Mouse (Mus musculus): ENCODE results near the gene Camk2d.

Gene Camk2d

DNA sequence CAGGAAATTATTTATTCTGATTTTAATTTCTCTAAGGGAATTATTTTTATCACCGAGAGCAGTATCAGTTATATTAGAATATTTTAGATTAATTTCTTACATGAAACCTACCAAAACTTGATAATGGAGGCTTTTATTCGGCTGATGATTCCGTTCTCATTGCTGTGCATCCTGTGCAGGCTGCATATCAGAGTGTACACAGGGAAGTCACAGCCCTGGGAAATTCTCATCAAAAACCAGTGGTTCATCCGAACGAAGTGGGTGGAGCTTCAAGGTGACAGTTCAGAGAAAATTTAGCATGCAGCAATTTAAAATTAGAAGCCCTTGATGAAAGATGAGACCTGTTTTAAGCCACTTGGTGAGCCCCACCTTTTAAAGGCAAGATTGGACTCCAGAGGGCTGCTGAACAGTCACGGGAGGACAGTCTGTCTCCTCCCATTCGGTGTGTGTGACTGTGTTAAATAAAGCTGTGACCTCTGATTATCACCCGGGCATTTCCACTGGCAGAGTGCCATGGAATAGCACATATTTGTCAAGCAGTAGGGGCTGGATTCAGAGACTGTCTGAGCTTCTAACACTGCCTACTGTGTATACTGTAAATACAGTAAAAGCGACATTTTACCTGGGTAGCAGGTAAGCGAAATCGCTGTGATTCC lies 150.2 kb downstream of the Camk2d start:
- no peak for DNase-seq (ENCODE audit: low read depth, low spot score)

DNA sequence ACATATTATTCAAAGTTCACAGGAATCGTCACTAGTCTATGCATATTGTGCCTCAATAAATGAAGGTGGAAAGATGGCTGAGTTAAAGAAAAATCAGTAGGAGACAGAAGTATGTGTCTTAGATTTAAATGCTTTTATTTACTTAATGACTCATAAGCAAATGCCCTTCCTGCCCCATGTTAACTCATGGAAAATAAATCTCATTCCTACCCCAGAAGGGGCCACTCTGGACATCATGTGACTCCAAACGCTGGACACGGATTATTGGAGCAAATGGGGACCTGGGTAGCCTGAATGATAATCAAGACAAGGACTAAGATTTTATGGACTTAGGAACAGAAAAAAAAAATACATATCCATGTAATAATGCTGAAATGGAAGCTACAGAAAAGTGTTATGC lies 151.5 kb downstream of the Camk2d start:
- no peak for DNase-seq (ENCODE audit: low read depth, low spot score)

GRCm38 (mm10) chr3:126751377-126752098 lies 155.4 kb downstream of the Camk2d start:
- no peak for DNase-seq (ENCODE audit: low read depth, low spot score)

DNA sequence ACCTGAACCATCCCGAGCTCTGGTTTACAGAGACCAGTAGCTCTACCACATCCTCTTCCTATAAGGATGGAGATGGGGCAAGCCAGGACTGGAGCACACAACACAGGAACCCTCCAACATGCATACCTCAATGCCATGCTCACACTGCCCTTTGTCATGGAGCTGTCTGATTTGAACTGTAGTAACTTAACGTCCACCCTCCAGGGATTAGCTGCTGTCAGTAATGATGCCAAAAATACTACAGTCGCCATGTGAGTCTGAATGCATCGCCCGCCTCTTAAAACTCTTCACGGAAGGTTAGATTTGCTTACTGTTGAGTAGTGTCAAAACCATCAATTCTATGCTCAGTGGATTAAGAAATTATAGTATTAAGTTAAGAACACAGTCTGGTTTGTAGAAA lies 156.9 kb downstream of the Camk2d start:
- no peak for DNase-seq (ENCODE audit: low read depth, low spot score)

DNA sequence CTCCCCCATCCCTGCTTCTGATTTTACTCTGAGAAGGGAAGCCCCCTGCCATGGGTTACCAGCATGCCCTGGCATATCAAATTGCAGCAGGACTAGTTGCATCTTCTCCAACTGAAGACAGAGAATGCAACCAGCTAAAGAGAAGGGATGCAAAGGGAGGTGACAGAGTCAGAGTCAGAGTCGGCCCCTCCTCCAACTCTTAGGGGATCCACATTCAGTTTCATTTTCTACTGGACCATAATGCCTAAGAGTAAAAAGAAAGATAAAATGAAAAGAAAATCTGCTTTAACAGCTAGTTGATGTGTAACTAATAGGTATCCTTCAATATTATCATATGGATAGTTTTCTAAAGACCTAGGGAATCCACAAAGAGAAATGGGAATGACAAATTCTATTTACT lies 162.3 kb downstream of the Camk2d start:
- peak; percentile 16 for DNase-seq (ENCODE audit: low read depth, low spot score)

GRCm38 (mm10) chr3:126760608-126761007 lies 164.5 kb downstream of the Camk2d start:
- no peak for DNase-seq (ENCODE audit: low read depth, low spot score)

GRCm38 (mm10) chr3:126764745-126765144 lies 168.6 kb downstream of the Camk2d start:
- DNase-seq (ENCODE audit: low read depth, low spot score) = no peak

GRCm38 (mm10) chr3:126770056-126770455 lies 174.0 kb downstream of the Camk2d start:
- DNase-seq (ENCODE audit: low read depth, low spot score) = no peak

GRCm38 (mm10) chr3:126771032-126771431 lies 174.9 kb downstream of the Camk2d start:
- no peak for DNase-seq (ENCODE audit: low read depth, low spot score)

DNA sequence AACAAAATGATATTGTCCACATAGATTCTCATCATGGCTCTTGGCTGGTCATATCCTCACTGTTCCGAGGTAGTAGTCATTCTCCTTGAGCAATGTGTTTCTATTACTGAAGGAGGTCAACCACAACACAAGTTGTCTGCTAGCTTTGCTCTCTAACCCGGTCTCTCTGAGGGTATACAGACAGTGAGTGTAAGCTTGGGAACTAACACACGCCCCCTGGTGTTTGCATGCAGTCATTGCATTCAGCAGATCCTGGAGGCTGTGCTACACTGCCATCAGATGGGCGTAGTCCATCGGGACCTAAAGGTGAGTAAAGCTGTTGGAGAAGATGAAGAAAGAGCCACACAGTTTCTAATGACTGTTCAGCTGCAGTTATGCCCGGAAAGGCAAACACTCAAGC lies 175.4 kb downstream of the Camk2d start:
- DNase-seq (ENCODE audit: low read depth, low spot score) = peak; percentile 79

GRCm38 (mm10) chr3:126776001-126776400 lies 179.9 kb downstream of the Camk2d start:
- DNase-seq (ENCODE audit: low read depth, low spot score) = no peak

- DNase-seq (ENCODE audit: low read depth, low spot score) = no peak
Observed at GRCm38 (mm10) chr3:126777101-126777500, 181.0 kb downstream of the Camk2d start.

- DNase-seq (ENCODE audit: low read depth, low spot score) = no peak
Observed at GRCm38 (mm10) chr3:126777879-126778278, 181.8 kb downstream of the Camk2d start.

- DNase-seq (ENCODE audit: low read depth, low spot score) = no peak
Observed at GRCm38 (mm10) chr3:126780014-126780615, 184.0 kb downstream of the Camk2d start.

DNA sequence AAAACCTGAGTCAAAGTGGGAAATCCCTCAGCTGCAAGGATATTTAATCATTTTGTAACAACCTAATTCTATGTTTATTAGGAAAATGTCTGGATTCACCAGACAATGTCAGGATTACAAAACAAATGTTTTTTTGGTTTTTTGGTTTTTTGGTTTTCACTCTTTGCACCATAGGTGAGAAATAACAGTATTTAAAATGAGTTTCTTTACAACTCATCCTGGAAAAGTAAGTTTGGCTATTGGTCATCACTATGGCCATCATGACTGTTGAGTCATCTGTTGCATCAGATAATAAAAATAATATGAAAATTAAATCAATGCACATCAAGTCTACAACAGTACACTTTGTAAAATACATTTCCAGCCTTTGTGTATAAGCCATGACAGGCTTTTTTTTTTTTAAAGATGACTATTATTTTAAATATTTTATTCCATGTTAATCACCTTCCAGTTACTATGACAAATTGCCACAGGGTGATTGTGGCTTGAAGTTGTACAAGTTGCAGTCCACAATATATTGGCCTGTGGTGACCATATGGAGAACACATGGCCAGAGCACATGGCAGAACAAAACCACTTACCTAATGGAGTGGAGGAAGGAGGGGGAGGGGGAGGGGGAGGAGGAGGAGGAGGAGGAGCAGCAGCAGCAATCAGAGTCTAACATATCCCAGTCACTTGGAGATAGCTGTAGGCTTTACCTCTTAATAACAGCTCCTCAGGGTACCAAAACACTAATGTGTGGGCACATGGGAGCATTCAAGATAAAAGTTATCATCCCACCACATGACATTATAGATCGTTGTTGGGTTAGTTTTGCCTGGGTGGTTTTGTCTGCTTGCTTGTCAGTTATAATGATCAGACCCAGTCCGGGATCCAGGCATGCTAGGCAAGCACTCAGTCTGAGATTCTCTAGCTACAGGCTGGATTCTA lies 197.2 kb downstream of the Camk2d start:
- no peak for DNase-seq (ENCODE audit: low read depth, low spot score)

GRCm38 (mm10) chr3:126795904-126796303 lies 199.8 kb downstream of the Camk2d start:
- DNase-seq (ENCODE audit: low read depth, low spot score) = no peak

GRCm38 (mm10) chr3:126797025-126797424 lies 200.9 kb downstream of the Camk2d start:
- no peak for DNase-seq (ENCODE audit: low read depth, low spot score)

- DNase-seq (ENCODE audit: low read depth, low spot score) = no peak
Observed at GRCm38 (mm10) chr3:126797810-126798209, 201.7 kb downstream of the Camk2d start.

GRCm38 (mm10) chr3:126802988-126803387 lies 206.9 kb downstream of the Camk2d start:
- no peak for DNase-seq (ENCODE audit: low read depth, low spot score)

DNA sequence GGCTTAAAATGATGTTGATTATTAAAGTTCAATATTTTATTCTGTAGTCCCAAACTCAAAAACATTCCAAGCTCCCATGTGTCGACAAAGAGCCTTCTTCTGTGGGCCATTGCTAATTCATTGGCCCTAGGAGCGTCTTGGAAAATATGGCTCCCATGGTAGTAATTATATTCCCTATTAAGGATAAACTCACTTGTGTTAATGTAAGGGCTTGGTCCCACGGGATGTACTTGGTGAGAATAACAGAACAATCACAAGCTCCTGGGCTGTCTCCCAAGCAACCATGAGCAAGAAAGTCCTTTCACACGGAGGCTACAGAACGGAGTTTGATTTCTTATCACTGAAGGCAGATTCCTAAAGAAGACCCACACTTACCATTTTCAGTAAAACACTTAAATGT lies 208.9 kb downstream of the Camk2d start:
- no peak for DNase-seq (ENCODE audit: low read depth, low spot score)

- DNase-seq (ENCODE audit: low read depth, low spot score) = no peak
Observed at GRCm38 (mm10) chr3:126806145-126806544, 210.0 kb downstream of the Camk2d start.

GRCm38 (mm10) chr3:126809915-126810314 lies 213.8 kb downstream of the Camk2d start:
- DNase-seq (ENCODE audit: low read depth, low spot score) = no peak
